Mouse (Mus musculus) stomach, postnatal 0 days (tissue): ENCODE data around the gene Lpp.

Experiments used
- CTCF ChIP-seq: IDR thresholded peaks from 2 replicates; pipeline ENCODE4 v1.5.1; 2016; ENCODE audit warnings: antibody characterized with exemption, low read depth, mild to moderate bottlenecking, moderate library complexity
- EP300 ChIP-seq: optimal IDR thresholded peaks from 2 replicates; pipeline ENCODE3; 2016; ENCODE audit warnings: antibody characterized with exemption

DNA sequence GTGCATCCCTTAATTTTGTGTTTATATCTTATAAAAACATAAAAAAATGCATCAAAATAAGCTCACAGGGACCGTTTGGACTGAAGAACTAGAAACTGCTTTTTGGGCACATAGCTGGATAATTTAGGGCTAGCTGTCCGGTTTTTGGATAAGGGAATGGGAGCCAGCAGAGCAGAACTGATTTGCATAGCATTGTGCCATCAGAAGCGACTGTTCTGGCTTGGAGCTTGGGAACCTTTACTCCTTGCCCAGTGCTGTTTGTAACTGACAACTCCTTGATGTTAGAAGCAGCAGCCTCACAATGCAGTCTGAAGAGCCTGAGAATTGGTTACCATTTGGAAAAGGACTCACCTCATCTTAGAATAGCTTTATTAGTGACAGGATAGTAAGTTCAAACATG lies 52.2 kb downstream of the Lpp start:
- TF ChIP-seq EP300 (no peak), CTCF (no peak)
